31 mouse cellular contexts compared by ENCODE assay signal in genomic region chr11:88260463-88260862, GRCm38 (mm10). TPM values are rescaled to one million over a fixed set of nuclear protein-coding genes. Genes with fewer than 3 reads are reported as not detected.
DNase-seq lines count a peak whose midpoint lies in the region; ATAC-seq and TF ChIP-seq lines count a peak whose summit lies in the region.
"Had no signal": no experiment of that assay in that cellular context is flagged by ENCODE, and none has a peak within 500 bp of the region (broad histone marks: within the 10 kb centered on the region; RNA-seq: fewer than 3 reads in every experiment).

No protein-coding gene starts in this region.

- no peak for TF ChIP-seq EP300 in heart, adult 2 months (IDR thresholded peaks at IDR 0.05; ENCODE audit: insufficient read depth, low read depth, low read length)

- peak overlapping the region; percentile 0; the same call in 1 of the 2 replicates for H3K4me2 ChIP-seq in heart, embryonic 13.5 days
- no peak overlapping the region for H3K4me2 ChIP-seq in hindbrain, postnatal 0 days (ENCODE audit: low read depth, low read length)
- H3K4me2 ChIP-seq in hindbrain, embryonic 13.5 days, result no peak overlapping the region
- no peak overlapping the region for H3K4me2 ChIP-seq in midbrain, embryonic 14.5 days (ENCODE audit: low read length)
- H3K4me2 ChIP-seq: embryonic facial prominence, embryonic 12.5 days; forebrain, embryonic 13.5 days; liver, embryonic 11.5 days had no signal

- H3K4me3 ChIP-seq in heart, embryonic 13.5 days, result no peak overlapping the region
- no peak overlapping the region for H3K4me3 ChIP-seq in heart, adult 2 months
- no peak overlapping the region for H3K4me3 ChIP-seq in hindbrain, postnatal 0 days (ENCODE audit: low read length)
- no peak overlapping the region for H3K4me3 ChIP-seq in hindbrain, embryonic 13.5 days
- no peak overlapping the region for H3K4me3 ChIP-seq in midbrain, embryonic 10.5 days
- H3K4me3 ChIP-seq in midbrain, embryonic 14.5 days (replicated peaks; ENCODE audit: low read depth, low read length), result no peak overlapping the region
- H3K4me3 ChIP-seq: embryonic facial prominence, embryonic 12.5 days; erythroblast, embryonic 14.5 days; forebrain, embryonic 13.5 days had no signal

- 0 out of 2 replicates have a peak, but pooled peaks cover 4% of the 10 kb centered on the region for H3K36me3 ChIP-seq in heart, embryonic 13.5 days
- H3K36me3 ChIP-seq in heart, adult 2 months (ENCODE audit: control insufficient read depth, insufficient read depth, low read length), result no peaks in the 10 kb centered on the region
- no peaks in the 10 kb centered on the region for H3K36me3 ChIP-seq in hindbrain, postnatal 0 days (ENCODE audit: insufficient read depth, low read length)
- H3K36me3 ChIP-seq in hindbrain, embryonic 13.5 days, result no peaks in the 10 kb centered on the region
- H3K36me3 ChIP-seq in midbrain, embryonic 10.5 days, result peaks cover 30% of the 10 kb centered on the region
- no peaks in the 10 kb centered on the region for H3K36me3 ChIP-seq in midbrain, embryonic 14.5 days (ENCODE audit: control insufficient read depth, insufficient read depth, low read length)
- H3K36me3 ChIP-seq: embryonic facial prominence, embryonic 12.5 days had no signal

- H3K27me3 ChIP-seq in heart, embryonic 13.5 days (replicated peaks), result no peaks in the 10 kb centered on the region
- no peaks in the 10 kb centered on the region for H3K27me3 ChIP-seq in heart, adult 2 months (ENCODE audit: control insufficient read depth, insufficient read depth, low read length)
- no peaks in the 10 kb centered on the region for H3K27me3 ChIP-seq in hindbrain, postnatal 0 days (ENCODE audit: insufficient read depth, low read length)
- H3K27me3 ChIP-seq in hindbrain, embryonic 13.5 days, result no peaks in the 10 kb centered on the region
- H3K27me3 ChIP-seq in midbrain, embryonic 10.5 days (ENCODE audit: low read depth, poor library complexity, severe bottlenecking), result peaks cover 8% of the 10 kb centered on the region; the same call in 1 of the 2 replicates
- H3K27me3 ChIP-seq in midbrain, embryonic 14.5 days (ENCODE audit: control insufficient read depth, insufficient read depth, low read length), result no peaks in the 10 kb centered on the region
- H3K27me3 ChIP-seq: embryonic facial prominence, embryonic 12.5 days; forebrain, embryonic 13.5 days had no signal

- H3K27ac ChIP-seq in heart, embryonic 13.5 days (replicated peaks), result peak overlapping the region; percentile 48
- no peak overlapping the region for H3K27ac ChIP-seq in heart, adult 2 months
- 0 out of 2 replicates have a peak overlapping the region, but pooled peaks have one; percentile 3 for H3K27ac ChIP-seq in hindbrain, postnatal 0 days
- H3K27ac ChIP-seq in hindbrain, embryonic 13.5 days, result no peak overlapping the region
- peak overlapping the region; percentile 69; the same call in 1 of the 2 replicates for H3K27ac ChIP-seq in midbrain, embryonic 10.5 days (replicated peaks)
- H3K27ac ChIP-seq in midbrain, embryonic 14.5 days (replicated peaks; ENCODE audit: low read depth, low read length), result no peak overlapping the region
- H3K27ac ChIP-seq: embryonic facial prominence, embryonic 12.5 days; forebrain, embryonic 13.5 days; stomach, postnatal 0 days had no signal

- H3K9ac ChIP-seq in heart, embryonic 13.5 days, result no peak overlapping the region
- H3K9ac ChIP-seq in heart, adult 2 months (ENCODE audit: low read depth, low read length), result no peak overlapping the region
- H3K9ac ChIP-seq in hindbrain, postnatal 0 days (replicated peaks; ENCODE audit: low read length), result no peak overlapping the region
- no peak overlapping the region for H3K9ac ChIP-seq in hindbrain, embryonic 13.5 days
- no peak overlapping the region for H3K9ac ChIP-seq in midbrain, embryonic 14.5 days (replicated peaks; ENCODE audit: low read length)
- H3K9ac ChIP-seq: embryonic facial prominence, embryonic 12.5 days; forebrain, embryonic 13.5 days had no signal

- no peak for ATAC-seq in heart, embryonic 13.5 days (ENCODE audit: extremely low read depth, insufficient number of reproducible peaks, low FRiP score, low TSS enrichment)
- no peak for ATAC-seq in hindbrain, postnatal 0 days
- ATAC-seq in hindbrain, embryonic 13.5 days (ENCODE audit: low FRiP score), result no peak
- no peak for ATAC-seq in midbrain, embryonic 14.5 days (ENCODE audit: low FRiP score, low TSS enrichment)
- ATAC-seq: activated CD4-positive, CD25-positive, alpha-beta regulatory T cell, adult 4 months; CD4-positive, CD25-positive, alpha-beta regulatory T cell, adult 4 months; forebrain, embryonic 13.5 days had no signal

- peaks cover 11% of the 10 kb centered on the region for H3K4me1 ChIP-seq in heart, embryonic 13.5 days
- peaks cover 2% of the 10 kb centered on the region; the same call in 1 of the 2 replicates for H3K4me1 ChIP-seq in heart, adult 2 months (ENCODE audit: control insufficient read depth, insufficient read depth, low read length)
- H3K4me1 ChIP-seq in hindbrain, postnatal 0 days (ENCODE audit: insufficient read depth, low read length), result no peaks in the 10 kb centered on the region
- H3K4me1 ChIP-seq in hindbrain, embryonic 13.5 days (replicated peaks), result peaks cover 25% of the 10 kb centered on the region
- H3K4me1 ChIP-seq in midbrain, embryonic 10.5 days, result peaks cover 25% of the 10 kb centered on the region
- H3K4me1 ChIP-seq in midbrain, embryonic 14.5 days (ENCODE audit: control insufficient read depth, insufficient read depth, low read length), result peaks cover 6% of the 10 kb centered on the region
- H3K4me1 ChIP-seq: embryonic facial prominence, embryonic 12.5 days; forebrain, embryonic 13.5 days had no signal

- no peak for TF ChIP-seq POLR2A in heart, adult 2 months (IDR thresholded peaks at IDR 0.05; ENCODE audit: insufficient read depth, low read depth, low read length)

- intact Hi-C loops in heart, adult 2 months (cut with DNase I), result no loop called here

- TF ChIP-seq CTCF in heart, adult 2 months (IDR thresholded peaks at IDR 0.05), result no peak
- TF ChIP-seq CTCF in hindbrain, postnatal 0 days (IDR thresholded peaks at IDR 0.05; ENCODE audit: low read depth), result no peak

- peak; percentile 59 for DNase-seq in adrenal gland, adult 2 months
- DNase-seq in adrenal gland, adult 18-20 months (ENCODE audit: low spot score in 2 of 2), result no peak
- no peak for DNase-seq in heart, adult 2 months
- no peak for DNase-seq in hindbrain, postnatal 0 days (ENCODE audit: low spot score)
- no peak for DNase-seq in midbrain, embryonic 10.5 days (ENCODE audit: low spot score)
- DNase-seq in midbrain, embryonic 14.5 days, result no peak
- DNase-seq: cerebellum, adult 11 months; cerebellum, postnatal 10 days; lung, adult 18-20 months; right cerebral cortex, adult 18-20 months had no signal

- 23% methylated on average over 7 of the region's 7 CpGs for WGBS in heart, embryonic 13.5 days
- WGBS in heart, adult 2 months, result 24% methylated on average over 7 of the region's 7 CpGs
- 51% methylated on average over 7 of the region's 7 CpGs for WGBS in hindbrain, postnatal 0 days
- WGBS in hindbrain, embryonic 13.5 days, result 55% methylated on average over 7 of the region's 7 CpGs
- WGBS in midbrain, embryonic 10.5 days, result 58% methylated on average over 7 of the region's 7 CpGs
- WGBS in midbrain, embryonic 14.5 days, result 60% methylated on average over 7 of the region's 7 CpGs

- peaks cover 7% of the 10 kb centered on the region; the same call in 1 of the 2 replicates for H3K9me3 ChIP-seq in heart, embryonic 13.5 days
- no peaks in the 10 kb centered on the region for H3K9me3 ChIP-seq in hindbrain, postnatal 0 days (ENCODE audit: low read length)
- peaks cover 4% of the 10 kb centered on the region; the same call in 1 of the 2 replicates for H3K9me3 ChIP-seq in hindbrain, embryonic 13.5 days
- H3K9me3 ChIP-seq in midbrain, embryonic 10.5 days (replicated peaks), result peaks cover 25% of the 10 kb centered on the region
- H3K9me3 ChIP-seq in midbrain, embryonic 14.5 days (ENCODE audit: control insufficient read depth, low read length), result no peaks in the 10 kb centered on the region

- no peaks in the 10 kb centered on the region for H3K79me2 ChIP-seq in heart, adult 2 months (replicated peaks; ENCODE audit: control insufficient read depth, insufficient read depth, low read length)

RNA-seq across cellular contexts. Expression of gene Ccdc182, which starts 33.4 kb away (rescaled TPM):
- not detected for total RNA-seq in adrenal gland, adult 2 months (2021)
- not detected in 2 replicates for polyA plus RNA-seq in adrenal gland, adult 2 months (2012; rRNA removed)
- not detected for total RNA-seq in adrenal gland, adult 18-20 months (2021)
- 0.11 TPM in 1 of 2 replicates, not detected in the other for polyA plus RNA-seq in heart, embryonic 13.5 days (2015; fragmentation: Nextera tagmentation; extraction: Ambion mirVana)
- total RNA-seq in heart, adult 2 months (2021), result not detected
- polyA plus RNA-seq in heart, adult 2 months (2012; rRNA removed), result not detected in 2 replicates
- not detected in 2 replicates for total RNA-seq in hindbrain, postnatal 0 days (2014; rRNA removed)
- 0.15 TPM in 1 of 2 replicates, not detected in the other for polyA plus RNA-seq in hindbrain, postnatal 0 days (2015; fragmentation: Nextera tagmentation; extraction: Ambion mirVana)
- polyA plus RNA-seq in hindbrain, embryonic 13.5 days (2015; fragmentation: Nextera tagmentation; extraction: Ambion mirVana), result 1.3 and 1.7 TPM in 2 replicates
- 4.7 and 6.0 TPM in 2 replicates for polyA plus RNA-seq in midbrain, embryonic 10.5 days (2016; fragmentation: Nextera tagmentation; extraction: Ambion mirVana)
- 0.30 and 0.59 TPM in 2 replicates for polyA plus RNA-seq in midbrain, embryonic 14.5 days (2014; fragmentation: Nextera tagmentation; extraction: Ambion mirVana)
- total RNA-seq: ES-E14; gastrocnemius, adult 8-10 months; granulocyte monocyte progenitor cell, adult 5-6 weeks; layer of hippocampus, postnatal 10 days; left cerebral cortex, adult 8-10 months; megakaryocyte-erythroid progenitor cell, adult 5-6 weeks; midbrain, postnatal 0 days; neutrophil, adult 5-6 weeks had no signal
- polyA plus RNA-seq: activated CD4-positive, CD25-positive, alpha-beta regulatory T cell, adult 4 months; CD4-positive, CD25-positive, alpha-beta regulatory T cell, adult 4 months; erythroblast, embryonic 14.5 days; frontal cortex, adult 2 months; intestine, embryonic 14.5 days; liver, embryonic 11.5 days; stomach, postnatal 0 days; thymus, postnatal 0 days; urinary bladder, adult 2 months had no signal

RNA-seq across cellular contexts. Expression of gene Mrps23, which starts 56.3 kb away (rescaled TPM):
- 100 to 1,000 TPM; 194 to 208 TPM for total RNA-seq in adrenal gland, adult 2 months (2021)
- 44.9 and 51.2 TPM in 2 replicates for polyA plus RNA-seq in adrenal gland, adult 2 months (2012; rRNA removed)
- total RNA-seq in adrenal gland, adult 18-20 months (2021), result 100 to 1,000 TPM; 173 to 206 TPM
- 76.0 and 82.1 TPM in 2 replicates for polyA plus RNA-seq in heart, embryonic 13.5 days (2015; fragmentation: Nextera tagmentation; extraction: Ambion mirVana)
- 100 to 1,000 TPM; 303 to 314 TPM for total RNA-seq in heart, adult 2 months (2021)
- polyA plus RNA-seq in heart, adult 2 months (2012; rRNA removed), result 121 and 142 TPM in 2 replicates
- 29.0 and 48.7 TPM in 2 replicates for total RNA-seq in hindbrain, postnatal 0 days (2014; rRNA removed)
- polyA plus RNA-seq in hindbrain, postnatal 0 days (2015; fragmentation: Nextera tagmentation; extraction: Ambion mirVana), result 66.4 and 67.1 TPM in 2 replicates
- polyA plus RNA-seq in hindbrain, embryonic 13.5 days (2015; fragmentation: Nextera tagmentation; extraction: Ambion mirVana), result 71.1 TPM in 2 replicates
- polyA plus RNA-seq in midbrain, embryonic 10.5 days (2016; fragmentation: Nextera tagmentation; extraction: Ambion mirVana), result 70.6 and 78.8 TPM in 2 replicates
- 67.9 and 70.0 TPM in 2 replicates for polyA plus RNA-seq in midbrain, embryonic 14.5 days (2014; fragmentation: Nextera tagmentation; extraction: Ambion mirVana)

Comparison
In these comparisons a context has a peak if more than half of its experiments do, and no peak if none do; other contexts are left out.
1. H3K27ac ChIP-seq: peak in heart, embryonic 13.5 days (single experiment), hindbrain, postnatal 0 days (single experiment) and midbrain, embryonic 10.5 days (single experiment); none in heart, adult 2 months (single experiment), hindbrain, embryonic 13.5 days (single experiment) and midbrain, embryonic 14.5 days (single experiment).